Mouse (Mus musculus) forebrain, embryonic 10.5 days (tissue): Measurements from ENCODE around the gene H2-Q7. TPM values are rescaled to one million over a fixed set of nuclear protein-coding genes. Genes with fewer than 3 reads are reported as not detected.
A peak's percentile ranks its signal among the peaks of the same experiment; 100 is the strongest.
"Not testable (repeated sequence)": the region's sequence is repeated elsewhere in the genome, so short reads cannot be mapped to it uniquely, and the experiment has no call there.

Experiments used
- DNase-seq: peaks from one replicate; pipeline ENCODE4 v3.0.0-alpha.2; 2017; ENCODE audit warnings: low spot score; ENCODE audit errors: extremely low spot score
- H3K27ac ChIP-seq: fragments of 300-500 bp; sonication (generic); 2 replicates; pipeline ENCODE4 v1.5.1; 2016; ENCODE audit warnings: mild to moderate bottlenecking
- H3K27me3 ChIP-seq: fragments of 300-500 bp; sonication (generic); 2 replicates; pipeline ENCODE4 v1.6.1; 2016; ENCODE audit warnings: mild to moderate bottlenecking; ENCODE audit not compliant: poor library complexity, severe bottlenecking
- H3K36me3 ChIP-seq: fragments of 300-500 bp; sonication (generic); replicated peaks from 2 replicates; pipeline ENCODE4 v1.6.1; 2016; ENCODE audit warnings: mild to moderate bottlenecking, moderate library complexity
- H3K4me1 ChIP-seq: fragments of 300-500 bp; sonication (generic); 2 replicates; pipeline ENCODE4 v1.6.1; 2016
- H3K4me3 ChIP-seq: fragments of 300-500 bp; sonication (generic); 2 replicates; pipeline ENCODE4 v1.5.1; 2016; ENCODE audit warnings: mild to moderate bottlenecking, moderate library complexity
- H3K9me3 ChIP-seq: fragments of 300-500 bp; sonication (generic); 2 replicates; pipeline ENCODE4 v1.6.1; 2016; ENCODE audit warnings: mild to moderate bottlenecking, moderate library complexity
- WGBS: fragments of 180-500 bp; shearing (Covaris S2); methylation state at CpG from one replicate; pipeline ENCODE4 v1.1.7; 2016; 5-methylcytosine and 5-hydroxymethylcytosine counted together
- polyA plus RNA-seq: library from polyadenylated mRNA; unstranded; fragments of >200 nt; fragmentation: Nextera tagmentation; extraction: Ambion mirVana; gene quantifications from 2 replicates; pipeline ENCODE4 v1.2.1, GENCODE M21; 2016

H2-Q7 gene
- 18.5 and 19.8 TPM in 2 replicates for polyA plus RNA-seq

- H3K36me3 ChIP-seq, H3K9me3 ChIP-seq: not testable (repeated sequence)
- Histone ChIP-seq H3K27ac (peak within 1 kb of the TSS; percentile 81), H3K27me3 (peaks cover 35% of the 10 kb centered on the region), H3K4me3 (peak within 1 kb of the TSS; percentile 61), H3K4me1 (peaks cover 15% of the 10 kb centered on the region)
- peak; percentile 76 for DNase-seq
- WGBS, result 3% methylated on average over 18 of the region's 18 CpGs
Observed at GRCm38 (mm10) chr17:35438885-35439284, at the start of gene H2-Q7. Gene H2-Q7, plus strand, starts transcription at chr17:35439155.

- H3K36me3 ChIP-seq, H3K9me3 ChIP-seq, H3K4me3 ChIP-seq, H3K27ac ChIP-seq, H3K4me1 ChIP-seq: not testable (repeated sequence)
- peaks cover 20% of the 10 kb centered on the region for H3K27me3 ChIP-seq
- peak; percentile 30 for DNase-seq
- WGBS, result 5% methylated on average over 7 of the region's 7 CpGs
Observed at GRCm38 (mm10) chr17:35389796-35390195, 49.2 kb upstream of the H2-Q7 start.

DNA sequence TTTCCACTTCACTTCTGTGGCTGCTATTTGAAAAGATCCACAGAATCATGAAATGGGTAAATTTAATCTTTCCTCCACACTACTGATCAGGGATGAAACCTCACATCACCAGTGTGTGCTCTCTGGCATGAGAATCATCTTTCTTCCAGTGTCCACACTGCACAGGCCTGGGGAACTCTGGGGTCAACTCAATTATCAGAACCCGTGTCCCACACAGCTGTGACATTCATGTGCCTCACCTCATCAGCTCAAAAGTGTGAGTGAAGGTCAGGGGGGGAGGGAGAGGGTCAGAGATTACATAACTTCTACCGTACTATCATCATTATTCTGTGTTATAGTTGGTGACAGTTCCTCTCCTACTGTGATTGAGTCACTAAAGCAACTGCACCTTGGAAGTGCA lies 46.3 kb upstream of the H2-Q7 start:
- H3K4me1 ChIP-seq, DNase-seq, H3K4me3 ChIP-seq, H3K27ac ChIP-seq, H3K9me3 ChIP-seq, H3K36me3 ChIP-seq: not testable (repeated sequence)
- WGBS, result 81% methylated on average over 2 of the region's 2 CpGs
- peaks cover 31% of the 10 kb centered on the region for H3K27me3 ChIP-seq

GRCm38 (mm10) chr17:35393864-35394800 lies 44.8 kb upstream of the H2-Q7 start:
- whole genome bisulfite sequencing, result 1% methylated on average over 55 of the region's 75 CpGs
- DNase-seq, H3K27ac ChIP-seq, H3K4me1 ChIP-seq, H3K36me3 ChIP-seq, H3K9me3 ChIP-seq: not testable (repeated sequence)
- peak overlapping the region; percentile 45 for H3K4me3 ChIP-seq
- peaks cover 31% of the 10 kb centered on the region for H3K27me3 ChIP-seq

DNA sequence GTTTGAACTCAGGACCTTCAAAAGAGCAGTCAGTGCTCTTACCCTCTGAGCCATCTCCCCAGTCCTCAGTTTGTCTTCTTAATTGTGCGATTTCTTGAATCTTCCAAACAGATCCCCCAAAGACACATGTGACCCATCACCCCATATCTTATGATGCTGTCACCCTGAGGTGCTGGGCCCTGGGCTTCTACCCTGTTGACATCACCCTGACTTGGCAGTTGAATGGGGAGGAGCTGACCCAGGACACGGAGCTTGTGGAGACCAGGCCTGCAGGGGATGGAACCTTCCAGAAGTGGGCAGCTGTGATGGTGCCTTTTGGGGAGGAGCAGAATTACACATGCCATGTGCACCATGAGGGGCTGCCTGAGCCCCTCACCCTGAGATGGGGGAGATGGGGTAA lies 42.0 kb upstream of the H2-Q7 start:
- H3K36me3 ChIP-seq, DNase-seq, H3K4me3 ChIP-seq, H3K27ac ChIP-seq, H3K4me1 ChIP-seq, H3K9me3 ChIP-seq: not testable (repeated sequence)
- peaks cover 25% of the 10 kb centered on the region for H3K27me3 ChIP-seq
- WGBS, result 98% methylated on average over 2 of the region's 2 CpGs

DNA sequence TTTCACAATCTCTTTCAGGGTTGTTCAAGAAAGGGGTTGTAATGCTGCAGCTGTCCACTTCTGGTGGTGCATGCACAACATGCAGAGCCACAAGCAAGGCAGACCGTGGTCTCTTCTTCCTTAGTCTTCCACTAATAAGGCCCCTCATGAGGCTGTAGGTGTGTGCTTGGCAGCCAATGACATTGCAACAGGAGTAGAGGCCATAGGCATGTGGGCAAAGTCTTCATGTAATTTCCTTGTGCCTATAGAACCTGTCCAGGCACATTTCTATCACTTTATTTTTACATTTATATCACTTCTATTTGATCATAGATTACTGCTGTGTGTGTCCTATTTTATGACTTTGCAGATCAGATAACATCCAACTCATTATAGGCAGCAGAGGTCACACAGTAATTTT lies 25.9 kb upstream of the H2-Q7 start:
- not testable (repeated sequence) for H3K4me1 ChIP-seq, H3K27me3 ChIP-seq, H3K27ac ChIP-seq, DNase-seq, H3K36me3 ChIP-seq, H3K4me3 ChIP-seq, H3K9me3 ChIP-seq
- no CpG with 5 or more reads among the region's 1 CpGs for WGBS

GRCm38 (mm10) chr17:35415273-35416129 lies 23.5 kb upstream of the H2-Q7 start:
- peaks cover 10% of the 10 kb centered on the region; the same call in 1 of the 2 replicates for H3K27me3 ChIP-seq
- DNase-seq, result not testable (repeated sequence)

GRCm38 (mm10) chr17:35418772-35419171 lies 20.2 kb upstream of the H2-Q7 start:
- H3K27me3 ChIP-seq, result peaks cover 27% of the 10 kb centered on the region
- H3K4me1 ChIP-seq, result no peaks in the 10 kb centered on the region
- no peak overlapping the region for H3K4me3 ChIP-seq
- no peaks in the 10 kb centered on the region for H3K36me3 ChIP-seq
- H3K9me3 ChIP-seq, result no peaks in the 10 kb centered on the region
- DNase-seq, result no peak
- 84% methylated on average over 7 of the region's 7 CpGs for WGBS
- H3K27ac ChIP-seq, result no peak overlapping the region

More at GRCm38 (mm10) chr17:35415273-35416129, 23.5 kb upstream of the H2-Q7 start:
- not testable (repeated sequence) for H3K36me3 ChIP-seq, H3K27ac ChIP-seq, H3K9me3 ChIP-seq, H3K4me1 ChIP-seq, H3K4me3 ChIP-seq
- WGBS, result 67% methylated on average over 2 of the region's 10 CpGs

DNA sequence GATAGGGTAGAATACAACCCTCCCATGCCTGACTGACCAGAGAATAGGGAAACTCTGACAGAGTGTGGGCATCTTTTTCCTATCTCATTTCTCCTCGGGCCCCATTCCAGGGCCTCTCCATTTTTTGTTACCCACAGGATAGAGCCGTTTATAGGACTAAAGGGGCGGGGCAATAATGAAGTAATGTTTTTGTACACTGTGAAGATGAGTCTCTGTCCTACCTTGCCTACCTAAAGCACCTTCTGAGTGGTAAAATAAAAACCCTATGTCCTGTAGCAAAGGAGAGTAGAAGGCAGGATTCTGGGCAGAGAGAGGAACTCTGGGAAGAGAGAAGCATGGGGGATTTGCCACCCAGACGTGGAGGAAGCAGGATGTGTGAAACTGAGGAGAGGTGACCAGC lies 19.4 kb upstream of the H2-Q7 start:
- H3K9me3 ChIP-seq, result not testable (repeated sequence)
- 78% methylated on average over 4 of the region's 4 CpGs for WGBS
- peaks cover 33% of the 10 kb centered on the region for H3K27me3 ChIP-seq

DNA sequence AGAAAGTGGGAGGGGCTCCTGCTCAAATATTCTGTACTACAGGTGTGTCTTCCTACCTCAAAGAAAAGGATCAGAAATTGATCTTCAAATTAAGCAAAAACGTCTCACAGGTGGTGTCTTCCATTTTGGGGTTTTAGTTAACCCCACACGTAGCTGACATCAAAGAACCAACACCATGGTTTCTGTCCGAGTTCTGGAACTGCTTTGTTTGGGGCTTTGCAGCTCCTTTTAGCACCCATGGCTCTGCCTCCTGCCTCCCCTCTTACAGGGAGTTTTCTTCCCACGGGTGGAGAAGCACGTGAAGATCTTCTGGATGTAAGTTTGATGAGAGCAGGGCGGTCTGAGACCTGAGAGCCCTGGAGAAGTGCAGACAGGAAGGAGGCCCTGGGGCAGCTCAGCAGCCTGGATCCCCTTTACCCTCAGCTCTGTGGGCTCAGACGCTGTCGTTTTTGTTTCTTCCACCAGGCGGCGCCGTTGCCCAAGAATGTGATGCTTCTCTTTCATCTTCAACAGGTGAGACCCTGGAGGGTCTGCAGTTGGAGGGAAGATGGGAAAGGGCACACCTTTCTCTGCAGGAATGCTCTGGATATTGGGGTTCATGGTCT lies 18.6 kb upstream of the H2-Q7 start:
- H3K27ac ChIP-seq, H3K4me3 ChIP-seq, H3K4me1 ChIP-seq, H3K9me3 ChIP-seq, H3K36me3 ChIP-seq: not testable (repeated sequence)
- H3K27me3 ChIP-seq, result peaks cover 40% of the 10 kb centered on the region
- WGBS, result 16% methylated on average over 11 of the region's 11 CpGs
- peak; percentile 51 for DNase-seq

More for the DNA sequence above, 19.4 kb upstream of the H2-Q7 start:
- not testable (repeated sequence) for H3K36me3 ChIP-seq, H3K4me3 ChIP-seq, DNase-seq, H3K4me1 ChIP-seq, H3K27ac ChIP-seq

DNA sequence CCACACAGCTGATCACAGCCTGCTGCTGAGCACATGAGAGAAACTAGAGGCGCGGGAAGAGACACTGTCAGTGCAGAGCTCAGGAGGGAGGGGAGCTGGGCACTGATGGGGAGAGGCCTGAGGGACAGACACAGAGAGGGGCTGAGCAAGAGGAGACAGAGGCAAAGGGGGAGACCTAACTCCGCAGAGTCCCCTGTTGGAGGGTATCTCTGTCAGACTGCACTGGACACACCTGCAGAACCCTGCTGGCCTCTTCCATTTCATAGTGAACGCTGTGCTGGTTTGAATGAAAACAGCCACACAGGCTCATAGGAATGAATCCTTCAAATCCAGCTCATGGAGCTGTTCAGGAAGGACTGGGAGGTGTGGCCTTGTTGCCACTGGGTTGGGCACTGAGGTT lies 17.6 kb upstream of the H2-Q7 start:
- WGBS, result 89% methylated on average over 4 of the region's 4 CpGs
- not testable (repeated sequence) for H3K9me3 ChIP-seq, H3K36me3 ChIP-seq, DNase-seq, H3K27ac ChIP-seq, H3K4me3 ChIP-seq
- H3K27me3 ChIP-seq, result peaks cover 50% of the 10 kb centered on the region
- peaks cover 12% of the 10 kb centered on the region for H3K4me1 ChIP-seq

- H3K27me3 ChIP-seq, result peaks cover 53% of the 10 kb centered on the region
- DNase-seq, H3K27ac ChIP-seq, H3K9me3 ChIP-seq, H3K36me3 ChIP-seq, H3K4me3 ChIP-seq: not testable (repeated sequence)
- 89% methylated on average over 5 of the region's 5 CpGs for WGBS
- peaks cover 12% of the 10 kb centered on the region for H3K4me1 ChIP-seq
Observed at GRCm38 (mm10) chr17:35422360-35422759, 16.6 kb upstream of the H2-Q7 start.
